Mouse (Mus musculus) brain, embryonic 14.5 days (tissue): ENCODE results near the gene Fpgt. TPM values are rescaled to one million over a fixed set of nuclear protein-coding genes. Genes with fewer than 3 reads are reported as not detected.

ENCODE experiments used
- DNase-seq: peaks from one replicate; pipeline ENCODE4 v3.0.0-alpha.2; 2011; ENCODE audit warnings: low read depth
- CTCF ChIP-seq: fragments of 200-500 bp; IDR thresholded peaks from 2 replicates; pipeline ENCODE4 v1.5.1; 2012; ENCODE audit warnings: inconsistent platforms, mild to moderate bottlenecking, moderate library complexity, borderline replicate concordance; ENCODE audit not compliant: insufficient read depth, insufficient read length; ENCODE audit errors: extremely low read depth
- POLR2A ChIP-seq: fragments of 200-500 bp; IDR thresholded peaks from 2 replicates; pipeline ENCODE4 v1.6.1; 2012; ENCODE audit warnings: mild to moderate bottlenecking, inconsistent platforms, borderline replicate concordance; ENCODE audit not compliant: poor library complexity, insufficient read depth, insufficient read length, severe bottlenecking; ENCODE audit errors: extremely low read depth
- polyA plus RNA-seq: library from polyadenylated mRNA; depleted of rRNA; stranded (reverse); fragments of >200 nt; gene quantifications from 2 replicates; pipeline ENCODE4 v1.2.3, GENCODE M21; 2012; rRNA removed

Fpgt gene
- polyA plus RNA-seq, result 16.6 and 19.8 TPM in 2 replicates

DNA sequence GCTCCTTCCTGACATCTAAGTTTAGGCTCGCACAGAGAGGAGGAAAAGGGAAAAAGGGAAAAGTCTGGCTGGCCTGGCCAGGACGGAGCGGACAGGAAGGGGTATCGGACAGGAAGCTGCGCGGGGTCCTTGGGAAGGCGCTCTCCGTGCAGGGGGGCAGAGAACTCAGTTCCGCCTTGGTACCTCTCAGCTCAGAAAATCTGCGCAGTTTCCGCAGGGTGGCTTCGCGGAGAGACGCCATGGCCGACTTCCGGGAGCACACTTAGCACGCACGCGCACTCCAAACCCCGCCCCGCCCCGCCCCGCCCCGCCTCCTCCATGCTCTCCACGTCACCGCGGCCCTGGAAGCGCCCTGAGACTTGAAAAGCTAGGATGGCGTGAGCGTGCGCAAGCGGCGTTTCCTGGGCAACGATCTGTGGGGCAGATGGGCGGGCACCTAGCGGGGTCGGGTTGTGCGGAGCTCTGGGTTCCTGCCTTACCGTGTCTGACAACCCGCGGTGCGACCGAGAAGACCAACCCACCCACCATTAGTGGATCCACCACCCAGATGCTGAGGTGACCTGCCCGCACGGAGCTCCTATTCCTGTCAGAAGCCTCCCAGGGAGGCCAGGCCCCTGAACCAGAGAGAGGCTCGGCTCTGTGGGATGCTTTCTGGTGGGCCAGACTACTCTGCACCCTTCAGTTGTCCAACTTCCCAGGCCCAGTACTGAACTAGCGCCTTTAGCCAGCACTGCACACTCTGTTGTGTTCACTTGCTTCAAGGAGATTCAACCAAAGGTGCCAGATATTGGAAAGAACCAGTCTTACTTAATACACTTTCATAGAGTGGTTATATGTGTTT is at the start of gene Fpgt, which contains the start of gene Lrriq3:
Fpgt (minus strand) TSS at position 288 of the 841 bp plus-strand sequence.
Lrriq3 (plus strand) TSS at position 319 of the 841 bp plus-strand sequence.
- DNase-seq, result peak; percentile 99
- TF ChIP-seq CTCF (no peak), POLR2A (peak; percentile 39; the same call in 1 of the 2 replicates)

DNA sequence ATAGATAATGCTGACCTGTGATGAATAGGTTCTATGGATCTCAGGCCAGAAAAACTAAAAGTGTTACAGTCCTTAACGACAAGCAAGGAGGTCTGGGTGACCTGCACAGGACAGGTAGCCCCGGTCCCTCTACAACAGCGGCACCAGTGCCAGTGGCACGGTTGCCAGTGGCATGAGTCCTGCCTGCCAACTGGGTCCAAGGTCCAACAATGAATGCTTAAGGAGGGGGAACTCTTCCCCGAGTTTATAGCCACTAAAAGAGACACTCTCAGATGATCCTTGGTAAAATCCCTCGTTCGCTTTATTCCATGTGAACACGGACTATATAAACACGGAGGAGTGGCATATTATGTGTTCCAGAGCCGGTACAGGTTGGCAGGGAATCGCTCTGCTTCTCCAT is 47.8 kb upstream of the Fpgt start:
- TF ChIP-seq CTCF (no peak), POLR2A (no peak)

DNA sequence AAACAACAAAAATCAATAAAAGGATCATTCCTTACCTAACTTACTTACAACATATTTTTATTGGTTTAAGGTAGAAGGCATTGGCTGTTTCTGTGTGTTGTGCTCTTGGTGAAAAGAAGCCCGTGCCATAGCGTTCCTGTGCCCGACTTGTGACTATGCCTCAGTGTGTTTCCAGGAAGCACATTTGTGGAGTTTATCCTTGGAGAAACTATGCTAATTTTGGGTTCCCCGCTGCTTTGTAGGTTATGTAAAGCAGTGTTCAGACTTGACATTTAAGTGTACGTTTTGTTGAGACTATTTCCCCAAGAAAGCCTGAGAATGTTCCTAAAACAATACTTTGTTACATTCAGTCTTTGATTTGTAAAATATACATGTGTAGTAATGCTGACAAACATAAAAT is 44.5 kb upstream of the Fpgt start:
- TF ChIP-seq POLR2A, result no peak
- no peak for DNase-seq

More for the DNA sequence above, 47.8 kb upstream of the Fpgt start:
- no peak for DNase-seq

DNA sequence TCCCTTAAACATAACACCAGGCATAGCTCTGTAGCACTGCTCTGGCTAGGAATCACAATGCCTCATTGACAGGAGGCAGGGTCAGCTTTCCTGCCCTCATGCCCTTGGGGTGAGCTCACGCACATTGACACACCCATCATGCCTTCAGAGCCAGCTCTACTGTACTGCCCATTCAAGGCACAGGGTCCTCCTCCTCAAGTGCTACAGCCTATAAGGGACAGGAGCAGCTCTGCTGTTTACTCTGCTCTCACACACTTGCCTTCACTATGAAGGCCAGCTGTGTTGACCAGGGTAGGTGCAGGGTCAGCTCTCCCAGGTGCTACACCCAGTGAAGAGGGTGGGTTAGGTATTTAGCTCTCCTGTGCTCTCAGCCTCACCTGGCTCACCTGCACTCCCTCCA is 12.8 kb upstream of the Fpgt start:
- no peak for TF ChIP-seq CTCF
- no peak for TF ChIP-seq POLR2A
- no peak for DNase-seq

DNA sequence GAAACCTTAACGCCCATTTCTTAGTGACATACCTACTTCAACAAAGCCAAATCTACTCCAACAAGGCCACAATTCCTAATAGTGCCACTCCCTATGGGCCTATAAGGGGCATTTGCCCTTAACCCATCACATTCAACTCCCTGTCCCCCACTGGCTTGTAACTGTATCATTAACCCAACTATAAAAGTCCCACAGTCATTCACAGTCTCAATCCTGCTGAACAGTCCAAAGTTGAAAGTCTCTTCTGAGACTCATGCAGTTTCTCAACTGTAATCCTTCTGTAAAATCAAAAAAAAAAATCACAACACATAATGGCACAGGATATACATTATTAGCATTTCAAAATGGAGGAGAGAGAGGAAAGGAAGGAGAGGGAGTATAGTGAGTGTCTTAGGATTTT is 6.1 kb upstream of the Fpgt start:
- TF ChIP-seq POLR2A, result no peak
- no peak for TF ChIP-seq CTCF

DNA sequence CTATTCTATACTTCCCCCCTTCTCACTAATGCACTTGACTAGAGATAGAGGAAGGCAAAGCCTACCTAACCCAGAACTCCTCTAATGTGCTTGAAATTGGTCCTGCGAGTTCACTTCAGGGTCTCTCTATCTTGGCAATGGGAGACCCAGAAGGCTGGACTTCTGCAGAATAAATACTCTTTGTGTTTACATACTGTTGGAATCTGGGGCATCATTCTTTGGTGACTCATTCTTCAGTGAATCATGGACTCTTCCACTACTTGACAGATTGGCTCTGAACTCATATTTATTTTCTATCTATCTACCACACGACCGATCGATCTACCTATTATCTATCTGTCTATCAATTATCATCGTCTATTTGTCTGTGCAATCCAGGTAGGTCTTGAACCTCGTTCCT is 1.1 kb downstream of the Fpgt start:
- TF ChIP-seq POLR2A (no peak), CTCF (no peak)
- DNase-seq, result no peak

More for the DNA sequence above, 6.1 kb upstream of the Fpgt start:
- no peak for DNase-seq

DNA sequence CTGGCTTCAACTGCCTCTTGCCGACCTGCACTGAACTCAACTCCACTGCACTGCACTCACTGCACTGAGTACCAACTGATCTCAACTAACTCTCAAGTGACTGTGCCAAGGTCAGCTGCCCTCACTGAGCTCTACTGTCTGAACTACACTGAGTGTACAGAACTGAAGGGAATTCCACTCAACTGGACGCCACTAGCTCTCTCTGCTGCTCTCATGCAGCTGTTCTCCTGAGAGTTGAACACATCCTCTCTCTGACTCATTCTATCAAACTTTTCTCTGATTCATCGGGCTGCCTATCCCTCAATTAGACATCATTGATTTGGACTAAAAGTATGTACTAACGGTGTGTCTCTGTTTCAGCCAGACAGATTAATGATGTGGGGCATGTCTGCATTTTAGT is 15.3 kb downstream of the Fpgt start:
- no peak for DNase-seq
- no peak for TF ChIP-seq CTCF
- TF ChIP-seq POLR2A, result no peak

DNA sequence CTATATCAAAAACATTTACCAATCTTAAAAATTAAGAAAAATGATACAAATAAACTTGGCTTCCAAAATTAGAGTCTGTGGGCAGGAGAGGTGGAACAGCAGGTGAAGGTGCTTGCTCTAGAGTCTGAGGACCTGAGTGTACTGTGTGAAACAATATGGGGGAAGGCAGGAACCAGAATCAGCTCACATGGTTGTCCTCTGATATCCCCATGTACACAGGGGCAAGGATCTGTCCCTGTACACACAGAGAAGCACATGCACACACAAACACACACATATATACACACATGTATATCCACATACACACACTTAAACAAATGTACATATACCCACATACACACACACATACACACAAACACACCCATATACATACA is 33.8 kb downstream of the Fpgt start:
- DNase-seq, result no peak
- no peak for TF ChIP-seq CTCF
- no peak for TF ChIP-seq POLR2A

DNA sequence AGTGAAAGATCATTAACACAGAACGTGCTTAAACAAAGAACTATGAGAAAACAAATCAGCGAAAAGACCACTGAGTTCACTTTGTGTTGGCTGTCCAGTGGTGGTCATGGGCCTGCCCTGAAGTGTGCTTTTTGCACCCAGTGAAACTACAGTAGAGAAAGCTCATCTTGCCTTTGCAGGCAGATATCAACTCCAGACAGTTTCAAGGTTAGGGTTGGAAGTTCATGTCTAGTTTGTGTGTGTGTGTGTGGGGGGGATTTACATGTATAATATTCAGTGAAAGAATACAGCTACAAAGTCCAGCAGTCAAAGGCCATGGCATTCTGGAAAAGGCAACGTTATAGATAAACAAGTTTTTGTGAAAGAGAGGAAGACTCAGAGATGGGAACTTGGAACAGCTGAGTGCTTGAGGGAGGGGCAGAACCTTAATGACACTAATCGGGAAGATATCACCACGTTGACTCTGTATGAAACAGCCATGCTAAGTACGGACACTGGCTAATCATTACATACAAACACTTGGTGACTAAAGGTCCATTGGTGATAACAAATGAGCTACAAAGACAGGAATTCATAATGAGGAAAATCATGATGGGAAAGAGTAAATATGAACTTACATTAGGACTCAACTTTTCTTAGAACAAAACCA is 34.3 kb downstream of the Fpgt start:
- DNase-seq, result no peak
- TF ChIP-seq POLR2A (no peak), CTCF (no peak)

DNA sequence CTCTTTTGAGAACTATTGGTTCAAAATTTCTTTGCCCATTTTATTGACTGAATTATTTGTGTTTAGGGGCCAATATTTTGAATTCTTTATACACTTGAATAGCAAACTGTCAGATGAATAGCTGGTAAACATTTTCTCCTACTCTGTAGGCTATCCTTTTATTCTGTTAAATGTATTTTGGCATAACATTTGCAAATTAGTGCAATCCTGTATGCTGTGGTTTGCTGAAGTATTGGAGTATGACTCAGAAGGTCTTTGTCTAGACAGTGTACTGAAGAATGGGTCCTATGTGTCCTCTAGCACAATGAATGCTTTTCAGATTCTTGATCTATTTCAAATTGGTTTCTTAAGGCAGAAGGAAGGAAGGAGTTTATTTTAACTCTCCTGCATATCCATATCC is 35.6 kb downstream of the Fpgt start:
- TF ChIP-seq CTCF (no peak), POLR2A (no peak)
- no peak for DNase-seq

DNA sequence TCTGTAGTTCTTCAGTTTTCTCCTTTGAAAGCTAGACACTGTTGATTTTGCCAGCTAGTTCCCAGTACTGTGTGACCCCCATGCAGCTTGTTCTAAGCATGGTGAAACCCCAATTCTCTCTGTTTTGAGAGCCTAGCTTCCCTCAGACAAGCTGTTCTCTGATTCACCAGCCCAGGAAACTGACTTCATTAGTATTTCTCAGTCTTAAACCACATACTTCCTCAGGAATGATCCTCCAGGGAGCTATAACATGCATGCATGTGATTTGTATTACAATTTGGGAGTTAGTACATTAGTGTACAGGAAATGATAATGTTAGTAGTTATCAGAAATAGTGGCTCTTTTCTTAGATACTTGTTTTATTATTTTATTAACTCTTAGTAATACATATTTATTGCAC is 36.6 kb downstream of the Fpgt start:
- no peak for DNase-seq
- TF ChIP-seq CTCF, result no peak
- TF ChIP-seq POLR2A, result no peak
